Mouse (Mus musculus) heart, embryonic 11.5 days (tissue): Measurements from ENCODE around the gene Abcb8. TPM values are rescaled to one million over a fixed set of nuclear protein-coding genes. Genes with fewer than 3 reads are reported as not detected.

Experiments
- ATAC-seq: fragments of 200-750 bp; cut with Nextera tagmentation; replicated peaks from 2 replicates; pipeline ENCODE4 v1.8.0; 2017; ENCODE audit warnings: moderate library complexity; ENCODE audit not compliant: insufficient number of reproducible peaks, low FRiP score, low TSS enrichment
- H3K27ac ChIP-seq: fragments of 300-500 bp; sonication (generic); 2 replicates; pipeline ENCODE4 v1.5.1; 2014; ENCODE audit warnings: mild to moderate bottlenecking, low read depth, low read length
- H3K27me3 ChIP-seq: fragments of 300-500 bp; sonication (generic); 2 replicates; pipeline ENCODE4 v1.6.1; 2014; ENCODE audit warnings: mild to moderate bottlenecking, low read length, mixed read lengths; ENCODE audit not compliant: control insufficient read depth, insufficient read depth
- H3K36me3 ChIP-seq: fragments of 300-500 bp; sonication (generic); 2 replicates; pipeline ENCODE4 v1.6.1; 2014; ENCODE audit warnings: mild to moderate bottlenecking, low read length, moderate library complexity, mixed read lengths; ENCODE audit not compliant: control insufficient read depth, insufficient read depth
- H3K4me1 ChIP-seq: fragments of 300-500 bp; sonication (generic); 2 replicates; pipeline ENCODE4 v1.6.1; 2014; ENCODE audit warnings: low read length; ENCODE audit not compliant: control insufficient read depth, insufficient read depth
- H3K4me2 ChIP-seq: fragments of 300-500 bp; sonication (generic); 2 replicates; pipeline ENCODE4 v1.6.1; 2014; ENCODE audit warnings: mild to moderate bottlenecking, moderate library complexity
- H3K4me3 ChIP-seq: fragments of 300-500 bp; sonication (generic); 2 replicates; pipeline ENCODE4 v1.5.1; 2014; ENCODE audit warnings: low read depth, low read length
- H3K9ac ChIP-seq: fragments of 300-500 bp; sonication (generic); 2 replicates; pipeline ENCODE4 v1.6.1; 2014; ENCODE audit warnings: mild to moderate bottlenecking, low read depth, low read length, moderate library complexity
- H3K9me3 ChIP-seq: fragments of 300-500 bp; sonication (generic); replicated peaks from 2 replicates; pipeline ENCODE4 v1.6.1; 2016; ENCODE audit warnings: low read length; ENCODE audit not compliant: control insufficient read depth
- WGBS: fragments of 180-500 bp; shearing (Covaris S2); extraction: QIAGEN DNeasy Blood & Tissue Kit; methylation state at CpG from one replicate; pipeline ENCODE4 v1.1.7; 2014; ENCODE audit not compliant: insufficient replicate concordance; 5-methylcytosine and 5-hydroxymethylcytosine counted together
- polyA plus RNA-seq: library from polyadenylated mRNA; unstranded; fragments of >200 nt; fragmentation: Nextera tagmentation; extraction: Ambion mirVana; gene quantifications from 2 replicates; pipeline ENCODE4 v1.2.1, GENCODE M21; 2014

Abcb8 gene
- polyA plus RNA-seq, 1 experiment from 2014 or later: 44.6 TPM

GRCm38 (mm10) chr5:24427981-24428402 is 34.5 kb downstream of the Abcb8 start:
- Histone ChIP-seq H3K4me3 (0 out of 2 replicates have a peak overlapping the region, but pooled peaks have one; percentile 5), H3K36me3 (peaks cover 28% of the 10 kb centered on the region), H3K9me3 (no peaks in the 10 kb centered on the region), H3K4me1 (peaks cover 38% of the 10 kb centered on the region), H3K4me2 (peak overlapping the region; percentile 45), H3K27me3 (no peaks in the 10 kb centered on the region), H3K9ac (no peak overlapping the region), H3K27ac (no peak overlapping the region)
- no peak for ATAC-seq
- WGBS: 12% methylated on average over 15 of the region's 15 CpGs

- peaks cover 44% of the 10 kb centered on the region for H3K4me1 ChIP-seq
- ATAC-seq: no peak
- no peaks in the 10 kb centered on the region for H3K27me3 ChIP-seq
- peak overlapping the region; percentile 45 for H3K4me2 ChIP-seq
- no peak overlapping the region for H3K4me3 ChIP-seq
- no peak overlapping the region for H3K27ac ChIP-seq
- H3K9ac ChIP-seq: no peak overlapping the region; the same call in 1 of the 2 replicates
- no peaks in the 10 kb centered on the region for H3K9me3 ChIP-seq
- H3K36me3 ChIP-seq: peaks cover 28% of the 10 kb centered on the region
- WGBS: 12% methylated on average over 9 of the region's 9 CpGs
These were observed 35.1 kb downstream of the Abcb8 start for GRCm38 (mm10) chr5:24428596-24428995.

GRCm38 (mm10) chr5:24433993-24434392 is 40.5 kb downstream of the Abcb8 start:
- no peak for ATAC-seq

GRCm38 (mm10) chr5:24441187-24441586 is 47.7 kb downstream of the Abcb8 start:
- ATAC-seq: no peak
- Histone ChIP-seq H3K9me3 (no peaks in the 10 kb centered on the region), H3K27ac (no peak overlapping the region), H3K36me3 (peaks cover 26% of the 10 kb centered on the region), H3K4me3 (no peak overlapping the region), H3K4me2 (no peak overlapping the region), H3K4me1 (peaks cover 13% of the 10 kb centered on the region), H3K27me3 (no peaks in the 10 kb centered on the region), H3K9ac (no peak overlapping the region; the same call in 1 of the 2 replicates)
- 90% methylated on average over 8 of the region's 8 CpGs for WGBS

More at GRCm38 (mm10) chr5:24433993-24434392, 40.5 kb downstream of the Abcb8 start:
- Histone ChIP-seq H3K36me3 (peaks cover 42% of the 10 kb centered on the region), H3K9ac (no peak overlapping the region), H3K27me3 (no peaks in the 10 kb centered on the region), H3K27ac (no peak overlapping the region), H3K4me2 (no peak overlapping the region), H3K9me3 (no peaks in the 10 kb centered on the region), H3K4me3 (no peak overlapping the region), H3K4me1 (peaks cover 6% of the 10 kb centered on the region)
- WGBS: 86% methylated on average over 8 of the region's 8 CpGs

DNA sequence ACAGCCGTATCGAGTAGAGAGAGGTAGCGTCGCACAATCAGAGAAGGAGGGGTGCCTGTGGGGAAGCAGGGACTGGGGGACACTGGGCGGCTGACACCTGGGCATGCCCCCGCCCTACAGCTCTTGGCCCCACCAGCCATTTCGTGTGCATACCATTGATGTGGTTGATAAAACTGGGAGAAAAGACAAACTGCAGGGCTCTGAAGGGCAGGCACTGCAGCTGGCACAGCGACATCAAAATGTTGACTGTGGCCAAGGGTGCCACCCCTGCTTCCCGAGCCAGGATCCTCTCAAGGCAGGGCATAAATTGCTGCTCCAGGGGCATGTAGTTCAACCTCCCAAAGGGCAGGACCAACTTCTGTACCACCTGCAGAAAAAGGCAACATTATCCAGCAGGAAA is 48.6 kb downstream of the Abcb8 start:
- 86% methylated on average over 9 of the region's 9 CpGs for WGBS
- no peak overlapping the region for H3K4me3 ChIP-seq
- H3K9me3 ChIP-seq: no peaks in the 10 kb centered on the region
- H3K36me3 ChIP-seq: peaks cover 26% of the 10 kb centered on the region
- H3K4me1 ChIP-seq: peaks cover 13% of the 10 kb centered on the region
- no peak overlapping the region for H3K9ac ChIP-seq
- H3K27ac ChIP-seq: no peak overlapping the region
- no peak for ATAC-seq
- H3K27me3 ChIP-seq: no peaks in the 10 kb centered on the region
- no peak overlapping the region for H3K4me2 ChIP-seq

- H3K4me2 ChIP-seq: no peak overlapping the region; the same call in 1 of the 2 replicates
- H3K27ac ChIP-seq: no peak overlapping the region
- no peaks in the 10 kb centered on the region for H3K9me3 ChIP-seq
- ATAC-seq: no peak
- no peaks in the 10 kb centered on the region for H3K27me3 ChIP-seq
- peaks cover 21% of the 10 kb centered on the region for H3K4me1 ChIP-seq
- WGBS: 85% methylated on average over 7 of the region's 7 CpGs
- no peak overlapping the region for H3K4me3 ChIP-seq
- H3K9ac ChIP-seq: no peak overlapping the region
- peaks cover 26% of the 10 kb centered on the region for H3K36me3 ChIP-seq
These were observed 49.7 kb downstream of the Abcb8 start for GRCm38 (mm10) chr5:24443204-24443603.

DNA sequence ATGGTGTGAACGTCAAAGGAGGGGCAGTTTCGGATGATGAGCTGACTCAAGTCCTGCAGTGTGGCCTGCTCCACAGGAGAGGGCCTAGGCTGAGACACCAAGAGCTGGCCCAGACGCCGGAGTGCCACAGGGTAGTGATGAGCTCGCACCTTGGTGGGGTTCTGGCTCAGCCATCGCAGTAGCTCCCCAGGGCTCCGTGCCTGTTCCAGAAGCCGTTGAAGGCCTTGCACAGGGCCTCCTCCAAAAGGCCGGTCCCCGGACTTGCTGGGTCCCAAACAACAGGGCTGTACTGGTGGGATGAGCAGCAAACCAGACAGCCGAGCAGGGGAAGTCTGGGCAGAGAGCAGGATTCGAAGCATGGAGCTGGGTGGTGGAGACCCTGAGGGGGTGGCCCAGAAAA is 50.5 kb downstream of the Abcb8 start:
- peaks cover 22% of the 10 kb centered on the region for H3K4me1 ChIP-seq
- 79% methylated on average over 12 of the region's 12 CpGs for WGBS
- peak overlapping the region; percentile 97 for H3K9ac ChIP-seq
- no peak for ATAC-seq
- no peaks in the 10 kb centered on the region for H3K27me3 ChIP-seq
- no peaks in the 10 kb centered on the region for H3K9me3 ChIP-seq
- H3K27ac ChIP-seq: peak overlapping the region; percentile 94; the same call in 1 of the 2 replicates
- peaks cover 25% of the 10 kb centered on the region for H3K36me3 ChIP-seq
- peak overlapping the region; percentile 85 for H3K4me2 ChIP-seq
- H3K4me3 ChIP-seq: peak overlapping the region; percentile 89

DNA sequence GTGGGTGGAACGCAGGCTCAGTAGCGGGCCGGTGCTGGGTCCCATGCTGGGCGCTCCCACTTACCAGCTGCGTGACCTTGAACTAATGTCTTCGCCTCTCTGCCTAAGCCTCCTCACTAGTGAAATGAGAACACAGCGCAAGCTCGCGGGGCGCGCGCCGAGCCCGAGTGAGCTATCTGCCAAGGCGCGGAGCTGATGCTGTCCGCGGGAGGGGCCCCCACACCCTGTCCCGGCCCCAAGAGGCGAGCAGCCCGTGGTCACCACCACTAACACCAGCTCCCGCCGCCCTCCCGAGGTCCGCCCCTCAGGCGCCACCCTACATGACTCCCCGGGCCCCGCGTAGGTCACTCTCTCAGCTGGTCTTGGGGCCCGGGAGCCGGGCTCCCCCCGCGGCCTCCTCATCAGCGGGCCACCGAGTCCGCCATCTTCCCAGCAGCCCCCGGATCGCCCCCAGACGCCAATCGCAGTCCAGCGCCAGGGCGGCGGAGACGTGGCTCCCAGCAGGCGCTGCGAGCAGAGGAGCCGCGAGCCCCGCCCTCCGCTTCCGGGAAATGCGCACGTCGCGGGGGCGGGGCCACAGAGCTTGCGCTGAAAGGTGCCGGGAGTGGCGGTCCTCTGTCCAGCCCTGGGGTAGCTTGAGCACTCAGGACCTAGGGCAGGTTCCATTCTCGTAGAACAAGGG is 51.4 kb downstream of the Abcb8 start, which contains the start of gene Fastk:
TSS of gene Fastk (minus strand) at position 542 of the 682 bp plus-strand sequence.
- H3K36me3 ChIP-seq: peaks cover 17% of the 10 kb centered on the region
- peak within 1 kb of the TSS; percentile 97 for H3K9ac ChIP-seq
- H3K9me3 ChIP-seq: no peaks in the 10 kb centered on the region
- peaks cover 22% of the 10 kb centered on the region for H3K4me1 ChIP-seq
- WGBS: under 1% methylated on average over 60 of the region's 60 CpGs
- H3K27me3 ChIP-seq: no peaks in the 10 kb centered on the region
- peak; percentile 83 for ATAC-seq
- H3K27ac ChIP-seq: peak within 1 kb of the TSS; percentile 94
- H3K4me3 ChIP-seq: peak within 1 kb of the TSS; percentile 89
- H3K4me2 ChIP-seq: peak within 1 kb of the TSS; percentile 85
